Mouse (Mus musculus): Measurements from ENCODE around the gene Btaf1. TPM values are rescaled to one million over a fixed set of nuclear protein-coding genes. Genes with fewer than 3 reads are reported as not detected.

The Btaf1 gene
- polyA plus RNA-seq, 1 experiment, result 4.0 TPM

Other genes with a start within 250 kb of the Btaf1 start
- 2.5 and 2.6 TPM in 2 replicates for gene Ppp1r3c, start 189.4 kb upstream of the Btaf1 start, polyA plus RNA-seq (2012; rRNA removed)
- gene Tnks2, start 91.8 kb upstream of the Btaf1 start, polyA plus RNA-seq (2012; rRNA removed), result 10.6 and 20.1 TPM in 2 replicates
- 0.78 and 1.2 TPM in 2 replicates for gene Fgfbp3, start 6.5 kb upstream of the Btaf1 start, polyA plus RNA-seq (2012; rRNA removed)